ENCODE assay signal across 15 mouse cellular contexts in the genomic region with DNA sequence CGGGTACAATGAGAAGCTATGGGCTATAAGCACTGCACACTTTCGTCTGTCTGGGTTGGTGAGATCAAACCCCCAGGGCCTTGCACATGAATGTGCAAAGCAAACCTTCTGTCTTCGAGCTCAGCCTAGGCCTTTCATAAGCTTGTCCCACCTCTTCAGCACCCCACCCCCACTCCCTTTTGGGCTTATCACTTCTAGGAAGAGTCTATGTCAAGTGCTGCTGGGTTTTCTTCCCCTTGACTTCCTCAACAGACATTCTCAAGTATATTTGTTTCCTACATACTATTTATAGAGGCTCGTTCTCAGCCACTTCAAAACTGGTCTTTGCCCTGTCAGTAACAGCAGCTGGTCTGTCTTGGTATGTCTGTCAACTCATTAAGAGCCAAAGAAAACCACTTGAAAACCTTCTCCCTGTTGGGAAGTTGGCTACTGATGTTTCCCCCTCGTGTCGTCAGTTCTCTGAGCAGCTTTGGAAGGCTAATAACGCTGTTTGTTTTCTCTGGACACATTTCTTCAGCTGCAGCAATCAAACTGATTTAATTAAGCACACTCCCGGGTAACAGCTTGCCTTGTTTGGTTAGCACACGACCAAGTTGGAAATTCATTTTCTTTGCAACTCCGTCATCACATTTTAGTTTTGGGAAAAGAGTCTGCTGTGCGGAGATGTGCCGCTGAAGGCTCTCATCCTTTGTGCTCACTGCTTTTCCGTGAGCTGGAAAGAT. TPM values are rescaled to one million over a fixed set of nuclear protein-coding genes. Genes with fewer than 3 reads are reported as not detected.
A peak's percentile ranks its signal among the peaks of the same experiment; 100 is the strongest.
DNase-seq lines count a peak whose midpoint lies in the region; ATAC-seq and TF ChIP-seq lines count a peak whose summit lies in the region.
"Had no signal": no experiment of that assay in that cellular context is flagged by ENCODE, and none has a peak within 500 bp of the region (broad histone marks: within the 10 kb centered on the region; RNA-seq: fewer than 3 reads in every experiment).

No protein-coding gene starts in this region.

- H3K9ac ChIP-seq in forebrain, embryonic 16.5 days (replicated peaks; ENCODE audit: low read depth, low read length): no peak overlapping the region
- H3K9ac ChIP-seq in CH12.LX (ENCODE audit: insufficient read depth, low read depth): no peak overlapping the region
- H3K9ac ChIP-seq: heart, embryonic 15.5 days; intestine, embryonic 15.5 days; liver, embryonic 15.5 days had no signal

- H3K4me1 ChIP-seq in forebrain, embryonic 16.5 days (replicated peaks; ENCODE audit: control insufficient read depth, insufficient read depth, low read length): peaks cover 10% of the 10 kb centered on the region; the same call in 1 of the 2 replicates
- no peaks in the 10 kb centered on the region for H3K4me1 ChIP-seq in forebrain, embryonic 10.5 days
- H3K4me1 ChIP-seq in CH12.LX (ENCODE audit: control insufficient read depth in 1 of 2, insufficient read depth in 2 of 2): peaks cover 0 to 7% of the 10 kb centered on the region in 2 experiments; a peak in 2 of 4 replicates
- H3K4me1 ChIP-seq: intestine, embryonic 15.5 days; liver, embryonic 15.5 days had no signal

- ATAC-seq in forebrain, embryonic 16.5 days: peak; percentile 69
- no peak for ATAC-seq in inflammation-experienced regulatory T-cells, adult 6 months
- ATAC-seq: intestine, embryonic 15.5 days; midbrain, embryonic 16.5 days had no signal

- no peak overlapping the region for H3K4me3 ChIP-seq in forebrain, embryonic 16.5 days (replicated peaks; ENCODE audit: low read length)
- no peak overlapping the region for H3K4me3 ChIP-seq in forebrain, embryonic 10.5 days
- no peak overlapping the region for H3K4me3 ChIP-seq in CH12.LX (replicated peaks in 1 of 3; ENCODE audit: low read depth in 2 of 3, low read length in 2 of 3, poor library complexity in 1 of 3)
- H3K4me3 ChIP-seq: heart, embryonic 15.5 days; intestine, embryonic 15.5 days; left cerebral cortex, adult 2 months; liver, embryonic 15.5 days had no signal

- no peak for TF ChIP-seq RAD21 in CH12.LX (IDR thresholded peaks at IDR 0.05; ENCODE audit: low read depth, low read length)

- dilution Hi-C loops in CH12.LX (cut with MboI; ENCODE audit: extremely low pct_ligation_motif_present, extremely low pct_unique_long_range_greater_than_20kb, low sequenced_read_pairs): no loop called here

- WGBS in forebrain, embryonic 16.5 days: 41% methylated on average over 13 of the region's 13 CpGs
- 82% methylated on average over 13 of the region's 13 CpGs for WGBS in forebrain, embryonic 10.5 days

- TF ChIP-seq EP300 in CH12.LX (IDR thresholded peaks at IDR 0.05; ENCODE audit: low read length): no peak

- H3K9me3 ChIP-seq in forebrain, embryonic 16.5 days (ENCODE audit: control insufficient read depth, low read length): no peaks in the 10 kb centered on the region
- no peaks in the 10 kb centered on the region for H3K9me3 ChIP-seq in forebrain, embryonic 10.5 days
- H3K9me3 ChIP-seq in CH12.LX (replicated peaks; ENCODE audit: low read length): peaks cover 2% of the 10 kb centered on the region
- H3K9me3 ChIP-seq: heart, embryonic 15.5 days; intestine, embryonic 15.5 days; liver, embryonic 15.5 days had no signal

- no peaks in the 10 kb centered on the region for H3K79me2 ChIP-seq in CH12.LX (replicated peaks; ENCODE audit: control insufficient read depth, extremely low read depth, insufficient read depth, poor library complexity, severe bottlenecking)

- TF ChIP-seq POLR2A in CH12.LX (IDR thresholded peaks at IDR 0.05; ENCODE audit: low read depth, low read length): no peak

- no peaks in the 10 kb centered on the region for H3K36me3 ChIP-seq in forebrain, embryonic 16.5 days (ENCODE audit: control insufficient read depth, insufficient read depth)
- no peaks in the 10 kb centered on the region for H3K36me3 ChIP-seq in forebrain, embryonic 10.5 days (replicated peaks)
- no peaks in the 10 kb centered on the region for H3K36me3 ChIP-seq in CH12.LX (replicated peaks in 1 of 2; ENCODE audit: control insufficient read depth in 1 of 2, insufficient read depth in 1 of 2, low read length in 1 of 2)
- H3K36me3 ChIP-seq: heart, embryonic 15.5 days; intestine, embryonic 15.5 days; liver, embryonic 15.5 days had no signal

- no peak overlapping the region for H3K4me2 ChIP-seq in forebrain, embryonic 16.5 days (ENCODE audit: low read length)
- no peak overlapping the region for H3K4me2 ChIP-seq in CH12.LX (ENCODE audit: insufficient read depth, low read depth, poor library complexity, severe bottlenecking)
- H3K4me2 ChIP-seq: heart, embryonic 15.5 days; intestine, embryonic 15.5 days; liver, embryonic 15.5 days had no signal

- DNase-seq in forebrain, embryonic 10.5 days (ENCODE audit: extremely low spot score, low spot score): no peak
- DNase-seq in layer of hippocampus, adult 18-20 months (ENCODE audit: low spot score in 2 of 2): peak; percentile 14 to 30
- no peak for DNase-seq in layer of hippocampus, adult 11-12 months (ENCODE audit: low spot score)
- peak; percentile 12 for DNase-seq in CH12.LX (ENCODE audit: extremely low read depth)
- DNase-seq in layer of hippocampus, postnatal 36 days: peak; percentile 8
- DNase-seq in adipocyte (ENCODE audit: low spot score): no peak
- DNase-seq: B cell, adult 2 months; cerebellum, adult 9-11 months had no signal

- TF ChIP-seq CTCF in CH12.LX (conservative IDR thresholded peaks at IDR 0.05 in 1 of 2, IDR thresholded peaks at IDR 0.05 in 1 of 2; ENCODE audit: low read depth in 2 of 2, low read length in 2 of 2): no peak

- in situ Hi-C loops in CH12.LX (cut with MboI; ENCODE audit: low pct_ligation_motif_present, low pct_unique_long_range_greater_than_20kb, low sequenced_read_pairs): no loop called here

- no peak overlapping the region for H3K27ac ChIP-seq in forebrain, embryonic 16.5 days (ENCODE audit: low read length)
- H3K27ac ChIP-seq in forebrain, embryonic 10.5 days: no peak overlapping the region
- H3K27ac ChIP-seq in CH12.LX (ENCODE audit: insufficient read depth, low read depth): no peak overlapping the region
- H3K27ac ChIP-seq: heart, embryonic 15.5 days; intestine, embryonic 15.5 days; left cerebral cortex, adult 2 months; liver, embryonic 15.5 days had no signal

- H3K27me3 ChIP-seq in forebrain, embryonic 16.5 days (replicated peaks; ENCODE audit: control insufficient read depth, insufficient read depth, low read length): no peaks in the 10 kb centered on the region
- no peaks in the 10 kb centered on the region for H3K27me3 ChIP-seq in forebrain, embryonic 10.5 days (ENCODE audit: poor library complexity, severe bottlenecking)
- peaks cover 4% of the 10 kb centered on the region for H3K27me3 ChIP-seq in CH12.LX (replicated peaks)
- H3K27me3 ChIP-seq: heart, embryonic 15.5 days; intestine, embryonic 15.5 days; liver, embryonic 15.5 days had no signal

RNA-seq across cellular contexts. Expression of a gene that starts 1.5 kb away (rescaled TPM):
- polyA plus RNA-seq in forebrain, embryonic 16.5 days (2015; fragmentation: Nextera tagmentation; extraction: Ambion mirVana): not detected in 2 replicates
- not detected in 2 replicates for polyA plus RNA-seq in forebrain, embryonic 10.5 days (2016; fragmentation: Nextera tagmentation; extraction: Ambion mirVana)
- total RNA-seq in layer of hippocampus, adult 18-20 months (2021): not detected
- total RNA-seq in CH12.LX (2012; rRNA removed) (0.72 TPM in 1 of 2 replicates, not detected in the other), CH12.LX (2014; rRNA removed) (0.77 TPM in 1 of 2 replicates, not detected in the other)
- polyA plus RNA-seq in CH12.LX (2012; ENCODE audit: insufficient read length, low read depth): 1.8 and 2.9 TPM in 2 replicates
- not detected for total RNA-seq in layer of hippocampus, postnatal 36 days (2021)
- polyA plus RNA-seq in inflammation-experienced regulatory T-cells, adult 6 months (2017; shearing (Covaris generic)): not detected
- total RNA-seq: left cerebral cortex, adult 2 months had no signal
- polyA plus RNA-seq: heart, embryonic 15.5 days; intestine, embryonic 15.5 days; liver, embryonic 15.5 days; midbrain, embryonic 16.5 days had no signal

RNA-seq across cellular contexts. Expression of a gene that starts 13.1 kb away (rescaled TPM):
- polyA plus RNA-seq in forebrain, embryonic 16.5 days (2015; fragmentation: Nextera tagmentation; extraction: Ambion mirVana): not detected in 2 replicates
- not detected in 2 replicates for polyA plus RNA-seq in forebrain, embryonic 10.5 days (2016; fragmentation: Nextera tagmentation; extraction: Ambion mirVana)
- not detected for total RNA-seq in layer of hippocampus, adult 18-20 months (2021)
- total RNA-seq in CH12.LX (2012; rRNA removed) (not detected in 2 replicates), CH12.LX (2014; rRNA removed) (not detected in 2 replicates)
- not detected in 2 replicates for polyA plus RNA-seq in CH12.LX (2012; ENCODE audit: insufficient read length, low read depth)
- total RNA-seq in layer of hippocampus, postnatal 36 days (2021): not detected
- not detected for polyA plus RNA-seq in inflammation-experienced regulatory T-cells, adult 6 months (2017; shearing (Covaris generic))
- total RNA-seq: left cerebral cortex, adult 2 months had no signal
- polyA plus RNA-seq: heart, embryonic 15.5 days; intestine, embryonic 15.5 days; liver, embryonic 15.5 days; midbrain, embryonic 16.5 days had no signal

RNA-seq across cellular contexts. Expression of a gene that starts 36.1 kb away (rescaled TPM):
- polyA plus RNA-seq in forebrain, embryonic 16.5 days (2015; fragmentation: Nextera tagmentation; extraction: Ambion mirVana): 0.55 and 0.70 TPM in 2 replicates
- polyA plus RNA-seq in forebrain, embryonic 10.5 days (2016; fragmentation: Nextera tagmentation; extraction: Ambion mirVana): 2.1 and 2.6 TPM in 2 replicates
- 1 to 10 TPM; 3.8 to 5.0 TPM for total RNA-seq in layer of hippocampus, adult 18-20 months (2021)
- total RNA-seq in CH12.LX (2012; rRNA removed) (12.3 and 12.9 TPM in 2 replicates), CH12.LX (2014; rRNA removed) (10.3 and 11.1 TPM in 2 replicates)
- polyA plus RNA-seq in CH12.LX (2012; ENCODE audit: insufficient read length, low read depth): 24.6 and 36.6 TPM in 2 replicates
- 1 to 10 TPM; 3.1 to 3.2 TPM for total RNA-seq in layer of hippocampus, postnatal 36 days (2021)
- 10 to 100 TPM; 32.4 to 68.7 (median 54.1) TPM for polyA plus RNA-seq in inflammation-experienced regulatory T-cells, adult 6 months (2017; shearing (Covaris generic))

RNA-seq across cellular contexts. Expression of a gene that starts 37.1 kb away (rescaled TPM):
- polyA plus RNA-seq in forebrain, embryonic 16.5 days (2015; fragmentation: Nextera tagmentation; extraction: Ambion mirVana): 53.6 and 62.5 TPM in 2 replicates
- 85.2 and 91.4 TPM in 2 replicates for polyA plus RNA-seq in forebrain, embryonic 10.5 days (2016; fragmentation: Nextera tagmentation; extraction: Ambion mirVana)
- total RNA-seq in layer of hippocampus, adult 18-20 months (2021): 10 to 100 TPM; 28.5 to 29.2 TPM
- 120 and 167 TPM in 2 replicates for total RNA-seq in CH12.LX (2012; rRNA removed)
- 130 and 137 TPM in 2 replicates for total RNA-seq in CH12.LX (2014; rRNA removed)
- polyA plus RNA-seq in CH12.LX (2012; ENCODE audit: insufficient read length, low read depth): 326 and 339 TPM in 2 replicates
- 10 to 100 TPM; 35.0 to 38.1 TPM for total RNA-seq in layer of hippocampus, postnatal 36 days (2021)
- 10 to 100 TPM; 21.5 to 34.6 (median 29.4) TPM for polyA plus RNA-seq in inflammation-experienced regulatory T-cells, adult 6 months (2017; shearing (Covaris generic))

RNA-seq across cellular contexts. Expression of a gene that starts 47.2 kb away (rescaled TPM):
- 0.48 and 0.72 TPM in 2 replicates for polyA plus RNA-seq in forebrain, embryonic 16.5 days (2015; fragmentation: Nextera tagmentation; extraction: Ambion mirVana)
- 0.10 and 0.27 TPM in 2 replicates for polyA plus RNA-seq in forebrain, embryonic 10.5 days (2016; fragmentation: Nextera tagmentation; extraction: Ambion mirVana)
- total RNA-seq in layer of hippocampus, adult 18-20 months (2021): 10 to 100 TPM; 12.4 to 12.7 TPM
- 0.04 TPM in 1 of 2 replicates, not detected in the other for total RNA-seq in CH12.LX (2012; rRNA removed)
- not detected in 2 replicates for total RNA-seq in CH12.LX (2014; rRNA removed)
- 0.11 and 0.20 TPM in 2 replicates for polyA plus RNA-seq in CH12.LX (2012; ENCODE audit: insufficient read length, low read depth)
- 10 to 100 TPM in 1 of 2 experiments, 1 to 10 TPM in 1; 9.2 to 10.4 TPM for total RNA-seq in layer of hippocampus, postnatal 36 days (2021)
- not detected for polyA plus RNA-seq in inflammation-experienced regulatory T-cells, adult 6 months (2017; shearing (Covaris generic))
- polyA plus RNA-seq: liver, embryonic 15.5 days had no signal

Comparison
In these comparisons a context has a peak if more than half of its experiments do, and no peak if none do; other contexts are left out.
1. DNase-seq: peak in layer of hippocampus, adult 18-20 months (2 of 2), CH12.LX (single experiment) and layer of hippocampus, postnatal 36 days (2 of 2); none in forebrain, embryonic 10.5 days (single experiment), layer of hippocampus, adult 11-12 months (single experiment) and adipocyte (single experiment).